Mouse (Mus musculus): Measurements from ENCODE around the gene Nmnat2. TPM values are rescaled to one million over a fixed set of nuclear protein-coding genes. Genes with fewer than 3 reads are reported as not detected.

Nmnat2 gene
- polyA plus RNA-seq, 1 experiment from 2014 or later, result 3.8 TPM

DNA sequence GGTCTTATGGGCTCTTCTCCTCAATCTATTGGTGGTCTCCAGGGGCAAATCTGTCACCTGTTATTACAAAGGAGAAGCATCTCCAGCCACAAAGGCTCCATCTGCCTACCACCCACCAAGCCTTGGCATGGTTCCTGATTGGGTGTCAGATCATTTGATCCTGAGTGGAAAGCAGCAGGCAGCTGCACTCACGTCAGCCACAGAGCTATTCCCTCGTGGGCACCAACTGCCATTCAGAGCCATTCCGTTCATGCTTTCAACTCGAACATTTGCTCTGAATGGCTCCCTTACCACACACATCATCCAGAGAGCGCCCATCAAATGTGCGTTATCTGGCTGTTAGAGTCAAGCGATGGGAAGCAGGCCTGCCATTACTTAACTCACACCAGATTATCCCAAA lies 153.1 kb downstream of the Nmnat2 start:
- no peaks in the 10 kb centered on the region for H3K36me3 ChIP-seq (ENCODE audit: control insufficient read depth, insufficient read depth, low read length)
- H3K9ac ChIP-seq (ENCODE audit: low read length), result no peak overlapping the region
- no peak overlapping the region for H3K27ac ChIP-seq (ENCODE audit: low read length)
- ATAC-seq (ENCODE audit: low read depth), result no peak; the same call in 1 of the 2 replicates
- H3K4me1 ChIP-seq (replicated peaks; ENCODE audit: control insufficient read depth, insufficient read depth, low read length), result 0 out of 2 replicates have a peak, but pooled peaks cover 3% of the 10 kb centered on the region
- no peaks in the 10 kb centered on the region for H3K27me3 ChIP-seq (ENCODE audit: control insufficient read depth, insufficient read depth, low read depth, low read length)
- 48% methylated on average over 7 of the region's 7 CpGs for WGBS
- no peak overlapping the region for H3K4me2 ChIP-seq (ENCODE audit: low read depth, low read length)
- no peak overlapping the region for H3K4me3 ChIP-seq (ENCODE audit: low read length)
- H3K9me3 ChIP-seq (ENCODE audit: control insufficient read depth, low read length), result no peaks in the 10 kb centered on the region

DNA sequence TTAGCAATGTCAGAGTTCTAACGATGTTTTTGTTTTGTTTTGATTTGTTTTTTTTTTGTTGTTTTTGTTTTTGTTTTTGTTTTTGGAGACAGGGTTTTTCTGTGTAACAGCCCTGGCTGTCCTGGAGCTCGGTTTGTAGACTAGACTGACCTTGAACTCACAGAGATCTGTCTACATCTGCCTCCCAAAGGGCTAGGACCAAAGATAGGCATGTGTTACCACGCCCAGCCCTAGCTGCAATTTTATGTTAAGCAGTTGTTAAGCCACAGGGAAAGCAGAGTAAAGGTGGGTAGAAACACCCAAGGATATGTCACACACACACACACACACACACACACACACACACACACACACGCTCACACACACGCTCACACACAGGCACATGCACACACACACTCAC lies 154.6 kb downstream of the Nmnat2 start:
- H3K9me3 ChIP-seq (ENCODE audit: control insufficient read depth, low read length), result no peaks in the 10 kb centered on the region
- ATAC-seq (ENCODE audit: low read depth), result no peak
- H3K4me3 ChIP-seq (ENCODE audit: low read length), result no peak overlapping the region
- H3K4me1 ChIP-seq (replicated peaks; ENCODE audit: control insufficient read depth, insufficient read depth, low read length), result 0 out of 2 replicates have a peak, but pooled peaks cover 3% of the 10 kb centered on the region
- H3K36me3 ChIP-seq (ENCODE audit: control insufficient read depth, insufficient read depth, low read length), result no peaks in the 10 kb centered on the region
- no peaks in the 10 kb centered on the region for H3K27me3 ChIP-seq (ENCODE audit: control insufficient read depth, insufficient read depth, low read depth, low read length)
- WGBS, result 75% methylated on average over 5 of the region's 5 CpGs
- no peak overlapping the region for H3K4me2 ChIP-seq (ENCODE audit: low read depth, low read length)
- H3K27ac ChIP-seq (ENCODE audit: low read length), result no peak overlapping the region
- no peak overlapping the region for H3K9ac ChIP-seq (ENCODE audit: low read length)

DNA sequence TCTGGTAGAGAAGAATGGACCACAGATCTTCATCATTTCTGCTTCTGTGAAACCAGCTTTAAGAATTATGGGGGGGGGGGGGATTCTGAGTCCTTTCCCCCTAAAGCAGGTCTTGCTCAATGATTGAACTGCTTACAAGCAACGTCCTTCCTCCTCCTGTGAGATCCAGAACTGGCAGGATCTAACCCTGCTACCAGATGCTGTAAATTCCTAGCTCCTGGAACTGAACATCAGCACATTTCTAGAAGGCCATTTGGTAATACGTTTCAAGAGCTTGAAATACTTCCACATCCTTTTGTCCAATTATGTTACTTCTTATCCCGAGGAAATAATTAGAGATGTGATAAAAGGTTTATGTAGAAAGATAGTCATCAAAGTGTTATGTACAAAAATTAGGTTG lies 155.0 kb downstream of the Nmnat2 start:
- no peaks in the 10 kb centered on the region for H3K9me3 ChIP-seq (ENCODE audit: control insufficient read depth, low read length)
- no peak overlapping the region for H3K4me3 ChIP-seq (ENCODE audit: low read length)
- H3K4me2 ChIP-seq (ENCODE audit: low read depth, low read length), result no peak overlapping the region
- H3K27me3 ChIP-seq (ENCODE audit: control insufficient read depth, insufficient read depth, low read depth, low read length), result no peaks in the 10 kb centered on the region
- no peak overlapping the region for H3K9ac ChIP-seq (ENCODE audit: low read length)
- no peaks in the 10 kb centered on the region for H3K36me3 ChIP-seq (ENCODE audit: control insufficient read depth, insufficient read depth, low read length)
- 0 out of 2 replicates have a peak, but pooled peaks cover 3% of the 10 kb centered on the region for H3K4me1 ChIP-seq (replicated peaks; ENCODE audit: control insufficient read depth, insufficient read depth, low read length)
- 32% methylated on average over 3 of the region's 3 CpGs for WGBS
- ATAC-seq (ENCODE audit: low read depth), result no peak
- H3K27ac ChIP-seq (ENCODE audit: low read length), result no peak overlapping the region

DNA sequence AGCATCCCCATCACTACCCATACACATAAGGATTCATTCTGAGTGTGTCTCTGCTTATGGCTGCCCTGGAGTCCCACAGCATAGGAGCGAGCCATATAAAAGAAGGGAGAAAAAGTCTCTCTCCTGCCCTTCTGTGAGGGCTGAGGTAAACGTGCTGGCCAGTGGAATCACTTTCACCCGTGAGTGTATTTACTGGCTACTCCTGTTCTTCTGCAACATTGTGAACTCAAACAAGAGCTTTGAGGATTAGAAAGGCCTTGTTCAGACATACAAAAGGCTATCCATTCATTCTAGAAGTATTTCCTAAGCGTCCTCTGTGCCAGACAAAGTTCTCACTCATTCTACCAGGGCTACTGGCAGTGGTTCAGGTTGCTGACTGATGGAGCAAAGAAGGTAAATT lies 156.8 kb downstream of the Nmnat2 start:
- H3K27me3 ChIP-seq (ENCODE audit: control insufficient read depth, insufficient read depth, low read depth, low read length), result no peaks in the 10 kb centered on the region
- 0 out of 2 replicates have a peak, but pooled peaks cover 3% of the 10 kb centered on the region for H3K4me1 ChIP-seq (replicated peaks; ENCODE audit: control insufficient read depth, insufficient read depth, low read length)
- H3K9ac ChIP-seq (ENCODE audit: low read length), result no peak overlapping the region
- no peaks in the 10 kb centered on the region for H3K9me3 ChIP-seq (ENCODE audit: control insufficient read depth, low read length)
- no peak overlapping the region for H3K4me2 ChIP-seq (ENCODE audit: low read depth, low read length)
- 55% methylated on average over 4 of the region's 4 CpGs for WGBS
- 0 out of 2 replicates have a peak overlapping the region, but pooled peaks have one; percentile 6 for H3K27ac ChIP-seq (ENCODE audit: low read length)
- ATAC-seq (ENCODE audit: low read depth), result no peak
- H3K36me3 ChIP-seq (ENCODE audit: control insufficient read depth, insufficient read depth, low read length), result no peaks in the 10 kb centered on the region
- H3K4me3 ChIP-seq (ENCODE audit: low read length), result no peak overlapping the region

DNA sequence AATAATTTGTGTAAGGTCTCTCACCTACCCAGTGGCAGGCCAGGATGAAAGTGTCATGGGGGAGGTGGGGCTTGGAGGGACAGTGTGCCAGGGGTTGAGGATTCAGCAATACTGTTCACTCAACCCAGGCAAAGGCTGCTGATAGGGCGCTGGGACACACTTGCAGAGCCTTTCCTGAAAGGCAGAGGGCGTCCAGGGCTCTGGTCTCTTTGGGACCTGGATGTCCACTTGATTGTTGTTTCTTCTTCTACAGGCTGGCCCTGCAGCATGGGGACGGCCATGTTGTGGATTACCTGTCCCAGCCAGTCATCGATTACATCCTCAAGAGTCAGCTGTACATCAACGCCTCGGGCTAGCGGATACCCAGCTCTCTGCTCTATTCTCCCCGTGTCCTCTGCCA lies 160.5 kb downstream of the Nmnat2 start:
- no peak overlapping the region for H3K4me3 ChIP-seq (ENCODE audit: low read length)
- WGBS, result 88% methylated on average over 8 of the region's 8 CpGs
- no peak overlapping the region for H3K9ac ChIP-seq (ENCODE audit: low read length)
- no peak overlapping the region for H3K4me2 ChIP-seq (ENCODE audit: low read depth, low read length)
- H3K27me3 ChIP-seq (ENCODE audit: control insufficient read depth, insufficient read depth, low read depth, low read length), result no peaks in the 10 kb centered on the region
- H3K27ac ChIP-seq (ENCODE audit: low read length), result no peak overlapping the region
- H3K9me3 ChIP-seq (ENCODE audit: control insufficient read depth, low read length), result no peaks in the 10 kb centered on the region
- no peak for ATAC-seq (ENCODE audit: low read depth)
- 0 out of 2 replicates have a peak, but pooled peaks cover 3% of the 10 kb centered on the region for H3K4me1 ChIP-seq (replicated peaks; ENCODE audit: control insufficient read depth, insufficient read depth, low read length)
- no peaks in the 10 kb centered on the region for H3K36me3 ChIP-seq (ENCODE audit: control insufficient read depth, insufficient read depth, low read length)

DNA sequence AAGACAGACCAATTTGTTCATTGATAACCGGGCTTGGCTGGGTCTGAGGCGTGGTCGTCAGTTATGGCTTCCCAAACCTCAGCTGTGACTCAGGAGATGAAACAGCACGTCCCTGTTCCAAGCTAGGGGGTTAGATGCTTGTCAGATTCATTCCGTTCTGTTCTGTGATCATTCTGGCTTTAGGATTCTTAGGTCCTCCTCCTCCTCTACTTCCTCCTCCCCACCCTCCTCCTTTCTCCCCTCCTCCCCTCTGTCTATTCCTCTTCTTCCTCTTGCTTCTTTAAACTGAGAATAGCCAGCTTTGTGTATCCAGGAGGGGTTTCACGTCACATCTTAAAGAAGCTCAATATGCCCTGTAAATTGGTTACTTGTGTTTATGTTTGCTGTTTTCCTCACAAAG lies 165.8 kb downstream of the Nmnat2 start:
- Histone ChIP-seq H3K4me2 (ENCODE audit: low read depth, low read length) (no peak overlapping the region), H3K27me3 (ENCODE audit: control insufficient read depth, insufficient read depth, low read depth, low read length) (no peaks in the 10 kb centered on the region), H3K4me1 (replicated peaks; ENCODE audit: control insufficient read depth, insufficient read depth, low read length) (no peaks in the 10 kb centered on the region), H3K36me3 (ENCODE audit: control insufficient read depth, insufficient read depth, low read length) (no peaks in the 10 kb centered on the region; the same call in 1 of the 2 replicates), H3K27ac (ENCODE audit: low read length) (no peak overlapping the region), H3K9me3 (ENCODE audit: control insufficient read depth, low read length) (no peaks in the 10 kb centered on the region), H3K4me3 (ENCODE audit: low read length) (no peak overlapping the region), H3K9ac (ENCODE audit: low read length) (no peak overlapping the region)
- ATAC-seq (ENCODE audit: low read depth), result no peak
- 65% methylated on average over 6 of the region's 6 CpGs for WGBS

DNA sequence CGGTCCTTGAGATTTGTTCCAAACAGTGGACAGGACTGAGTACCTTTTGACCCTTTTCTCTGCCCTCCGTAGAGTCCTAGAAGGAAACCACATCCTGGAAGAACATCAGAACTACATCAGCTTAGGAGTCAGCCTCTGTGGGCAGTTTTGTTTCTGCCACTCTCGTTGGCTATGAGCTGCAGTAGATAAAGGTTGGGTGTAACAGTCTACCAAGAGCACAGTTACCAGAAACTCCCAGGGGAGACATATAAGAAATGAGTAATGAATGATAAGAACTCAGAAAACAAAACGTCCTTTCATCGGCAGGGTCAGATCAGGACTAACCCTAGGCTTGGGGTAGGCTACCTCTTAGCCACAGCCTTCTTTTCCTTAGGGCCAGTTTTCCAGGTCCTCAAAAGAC lies 166.5 kb downstream of the Nmnat2 start:
- 73% methylated on average over 5 of the region's 5 CpGs for WGBS
- Histone ChIP-seq H3K4me3 (ENCODE audit: low read length) (no peak overlapping the region), H3K36me3 (ENCODE audit: control insufficient read depth, insufficient read depth, low read length) (no peaks in the 10 kb centered on the region; the same call in 1 of the 2 replicates), H3K27me3 (ENCODE audit: control insufficient read depth, insufficient read depth, low read depth, low read length) (no peaks in the 10 kb centered on the region), H3K9ac (ENCODE audit: low read length) (no peak overlapping the region), H3K4me1 (replicated peaks; ENCODE audit: control insufficient read depth, insufficient read depth, low read length) (no peaks in the 10 kb centered on the region), H3K27ac (ENCODE audit: low read length) (no peak overlapping the region), H3K9me3 (ENCODE audit: control insufficient read depth, low read length) (no peaks in the 10 kb centered on the region), H3K4me2 (ENCODE audit: low read depth, low read length) (no peak overlapping the region)
- no peak for ATAC-seq (ENCODE audit: low read depth)

DNA sequence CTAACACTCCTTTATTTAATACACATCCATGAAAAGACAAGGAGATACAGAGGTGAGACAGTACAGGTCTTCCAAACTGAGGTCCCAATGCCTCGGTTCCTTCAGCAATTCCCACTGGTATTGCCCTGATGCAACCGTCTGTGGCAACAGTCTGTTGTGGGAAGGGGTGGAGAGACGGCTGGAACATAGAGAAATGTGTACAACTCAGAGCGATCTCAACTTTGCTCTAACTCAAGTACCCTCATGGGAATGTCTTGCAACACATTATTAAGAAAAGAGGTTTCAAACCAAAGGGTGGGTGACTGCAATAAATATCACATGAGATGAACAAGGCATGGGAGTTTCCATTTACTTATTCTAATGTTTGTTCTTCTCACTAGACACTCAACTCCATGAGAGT lies 168.0 kb downstream of the Nmnat2 start:
- no peak overlapping the region for H3K27ac ChIP-seq (ENCODE audit: low read length)
- WGBS, result 79% methylated on average over 4 of the region's 4 CpGs
- no peaks in the 10 kb centered on the region for H3K9me3 ChIP-seq (ENCODE audit: control insufficient read depth, low read length)
- no peak for ATAC-seq (ENCODE audit: low read depth)
- H3K27me3 ChIP-seq (ENCODE audit: control insufficient read depth, insufficient read depth, low read depth, low read length), result no peaks in the 10 kb centered on the region
- H3K36me3 ChIP-seq (ENCODE audit: control insufficient read depth, insufficient read depth, low read length), result no peaks in the 10 kb centered on the region; the same call in 1 of the 2 replicates
- peaks cover 1% of the 10 kb centered on the region; the same call in 1 of the 2 replicates for H3K4me1 ChIP-seq (replicated peaks; ENCODE audit: control insufficient read depth, insufficient read depth, low read length)
- H3K9ac ChIP-seq (ENCODE audit: low read length), result no peak overlapping the region
- H3K4me3 ChIP-seq (ENCODE audit: low read length), result no peak overlapping the region
- no peak overlapping the region for H3K4me2 ChIP-seq (ENCODE audit: low read depth, low read length)

DNA sequence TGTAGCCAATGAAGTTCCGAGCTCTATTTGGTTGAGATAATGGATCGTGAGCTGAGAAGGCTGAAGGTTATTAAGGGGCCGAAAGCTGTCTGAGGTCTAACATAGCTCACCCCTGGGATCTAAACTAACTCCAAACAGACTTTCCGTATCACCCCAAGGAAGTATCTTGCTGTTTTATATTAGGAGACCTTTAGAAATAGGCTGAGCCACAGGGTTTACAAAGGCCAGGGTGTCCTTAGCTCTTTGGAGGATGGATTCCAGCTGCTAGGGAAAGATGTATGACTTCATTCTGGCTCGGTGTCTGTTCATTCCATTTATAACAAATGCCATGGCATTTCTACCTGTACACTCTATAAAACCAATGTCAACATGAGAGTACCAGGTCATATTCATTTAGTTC lies 169.7 kb downstream of the Nmnat2 start:
- H3K4me3 ChIP-seq (ENCODE audit: low read length), result no peak overlapping the region
- no peak overlapping the region for H3K27ac ChIP-seq (ENCODE audit: low read length)
- 83% methylated on average over 5 of the region's 5 CpGs for WGBS

More for the DNA sequence above, 169.7 kb downstream of the Nmnat2 start:
- Histone ChIP-seq H3K9me3 (ENCODE audit: control insufficient read depth, low read length) (no peaks in the 10 kb centered on the region), H3K36me3 (ENCODE audit: control insufficient read depth, insufficient read depth, low read length) (no peaks in the 10 kb centered on the region; the same call in 1 of the 2 replicates), H3K9ac (ENCODE audit: low read length) (no peak overlapping the region), H3K4me2 (ENCODE audit: low read depth, low read length) (no peak overlapping the region), H3K27me3 (ENCODE audit: control insufficient read depth, insufficient read depth, low read depth, low read length) (no peaks in the 10 kb centered on the region), H3K4me1 (replicated peaks; ENCODE audit: control insufficient read depth, insufficient read depth, low read length) (peaks cover 3% of the 10 kb centered on the region; the same call in 1 of the 2 replicates)
- ATAC-seq (ENCODE audit: low read depth), result no peak
